Mouse (Mus musculus) heart, postnatal 25 days (tissue): Measurements from ENCODE around the gene Gm7682. TPM values are rescaled to one million over a fixed set of nuclear protein-coding genes. Genes with fewer than 3 reads are reported as not detected.
"Not testable (repeated sequence)": the region's sequence is repeated elsewhere in the genome, so short reads cannot be mapped to it uniquely, and the experiment has no call there.

ENCODE experiments used
- DNase-seq: peaks from one replicate; pipeline ENCODE4 v3.0.0; 2022; ENCODE audit warnings: low spot score
- intact Hi-C: fragments of 180-260 bp; cut with DNase I; formaldehyde crosslinking; loops from one replicate; pipeline ENCODE4 v1.15.1; 2025
- total RNA-seq, 2 experiments: library from RNA; stranded (reverse); gene quantifications; 2 replicates each; pipeline ENCODE4 v1.2.3; 2021

Gene Gm7682
- total RNA-seq = not detected

DNA sequence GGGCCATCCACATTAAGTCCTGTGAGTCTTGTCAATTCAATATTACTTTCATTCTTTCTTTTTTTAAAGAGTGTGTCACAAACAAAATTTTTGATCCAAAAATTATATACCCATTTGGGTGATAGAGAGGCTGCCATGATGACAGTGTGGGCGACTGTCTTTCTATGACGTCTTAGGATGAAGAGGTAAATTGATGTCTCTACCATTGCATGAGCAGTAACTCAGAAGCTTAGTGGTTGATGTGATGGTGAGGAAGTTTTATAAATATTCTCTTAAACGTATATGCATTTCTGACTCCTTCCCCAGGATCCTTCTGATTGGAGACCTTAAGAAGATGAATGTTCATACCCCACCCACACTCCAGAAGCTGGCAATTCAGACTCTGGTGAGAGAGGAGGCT lies at the start of gene Gm7682:
Gm7682 (plus strand) TSS at position 301 of the 400 bp plus-strand sequence.
- intact Hi-C loops = not testable (repeated sequence)

More for the DNA sequence above, at the start of gene Gm7682:
- not testable (repeated sequence) for DNase-seq

Other genes with a start within 250 kb of the Gm7682 start
- gene Gm3106, start 227.8 kb upstream of the Gm7682 start, total RNA-seq = not detected
- not detected for gene A430089I19Rik, start 139.0 kb upstream of the Gm7682 start, total RNA-seq
- not detected for gene Gm6502, start 131.3 kb upstream of the Gm7682 start, total RNA-seq
- not detected for gene AA792892, start 106.0 kb upstream of the Gm7682 start, total RNA-seq
- gene Gm3139, start 80.5 kb downstream of the Gm7682 start, total RNA-seq = not detected
- not detected for gene Gm3147, start 170.6 kb downstream of the Gm7682 start, total RNA-seq
- gene Gm6509, start 178.2 kb downstream of the Gm7682 start, total RNA-seq = not detected
- not detected for gene Gm6205, start 202.6 kb downstream of the Gm7682 start, total RNA-seq